Mouse (Mus musculus) liver (tissue): ENCODE results near the gene Pla2g2d.
A peak's percentile ranks its signal among the peaks of the same experiment; 100 is the strongest.

Experiments used
- DNase-seq: peaks from one replicate; pipeline ENCODE4 v3.0.0-alpha.2; 2020; ENCODE audit warnings: mixed read lengths

The Pla2g2d gene

DNA sequence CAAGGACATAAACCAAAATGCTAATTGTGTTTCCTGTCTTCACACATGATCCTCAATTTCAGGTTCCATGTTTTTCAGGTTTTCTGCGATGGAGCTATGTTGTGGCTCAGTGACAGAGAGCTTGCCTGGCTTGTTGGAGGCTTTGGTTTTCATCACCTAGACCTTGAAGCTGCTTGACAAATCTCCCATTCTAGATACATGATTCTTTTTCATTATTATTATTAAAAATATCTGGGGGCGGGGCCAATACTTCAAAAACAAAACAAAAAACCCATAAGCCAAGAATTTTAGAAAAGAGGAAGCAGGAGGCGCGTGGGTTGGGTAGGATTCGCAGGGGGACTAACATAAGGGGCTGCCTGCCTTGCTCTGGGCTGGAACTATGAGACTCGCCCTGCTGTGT is at the start of gene Pla2g2d:
Gene Pla2g2d (plus strand): TSS at position 301 of the 400 bp plus-strand sequence.
- DNase-seq: no peak

DNA sequence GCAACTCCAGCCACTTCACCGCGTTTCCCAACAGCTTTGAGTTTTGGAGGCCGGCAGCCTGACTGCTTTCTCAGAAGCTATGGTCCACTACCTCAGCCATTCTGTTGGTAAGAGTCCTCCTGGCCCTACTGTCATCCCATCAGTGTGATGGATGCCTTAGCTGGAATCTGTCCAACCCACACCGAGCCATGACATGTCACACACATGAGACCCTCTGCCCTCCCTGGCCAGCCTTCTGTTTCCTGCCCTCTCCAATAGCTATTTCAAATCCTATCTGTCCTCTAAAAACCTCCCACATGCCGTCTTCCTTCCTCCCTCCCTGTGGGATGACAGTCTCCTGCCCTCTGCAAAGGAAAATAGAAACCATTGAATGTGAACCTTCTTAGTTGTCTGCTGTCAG is 49.8 kb upstream of the Pla2g2d start:
- DNase-seq: peak; percentile 11

DNA sequence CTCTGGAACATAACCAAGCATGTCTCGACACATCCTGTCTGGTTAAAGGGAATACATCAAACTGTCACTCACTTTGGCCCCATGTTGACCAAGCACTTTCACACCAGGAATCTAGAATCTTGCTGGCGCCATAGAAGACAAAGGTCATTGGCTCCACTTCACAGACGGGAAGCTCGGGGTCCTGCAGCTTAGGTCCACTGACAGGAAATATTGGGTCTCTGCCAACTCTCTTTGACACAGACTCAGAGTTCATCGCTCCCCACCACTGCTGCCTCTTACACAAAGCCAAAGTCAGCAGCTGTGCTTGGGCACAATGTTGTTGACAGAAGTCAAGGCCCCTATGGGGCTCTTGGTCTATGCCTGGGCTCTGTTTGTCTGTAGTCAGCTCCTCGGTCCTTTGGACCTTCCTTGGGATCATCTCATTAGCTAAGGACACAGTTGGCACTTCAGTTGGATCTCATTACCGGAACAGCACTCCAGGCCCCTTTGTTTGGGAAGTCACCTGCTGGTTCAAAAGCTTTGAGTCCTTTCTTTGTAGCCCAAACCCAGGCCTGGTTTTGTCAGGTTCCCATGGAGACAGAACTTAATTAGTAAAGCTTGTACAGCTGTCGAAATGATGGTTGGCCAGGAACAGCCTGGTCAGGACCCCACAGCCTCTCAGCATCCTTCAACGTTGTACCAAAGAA is 46.4 kb upstream of the Pla2g2d start:
- peak; percentile 8 for DNase-seq

DNA sequence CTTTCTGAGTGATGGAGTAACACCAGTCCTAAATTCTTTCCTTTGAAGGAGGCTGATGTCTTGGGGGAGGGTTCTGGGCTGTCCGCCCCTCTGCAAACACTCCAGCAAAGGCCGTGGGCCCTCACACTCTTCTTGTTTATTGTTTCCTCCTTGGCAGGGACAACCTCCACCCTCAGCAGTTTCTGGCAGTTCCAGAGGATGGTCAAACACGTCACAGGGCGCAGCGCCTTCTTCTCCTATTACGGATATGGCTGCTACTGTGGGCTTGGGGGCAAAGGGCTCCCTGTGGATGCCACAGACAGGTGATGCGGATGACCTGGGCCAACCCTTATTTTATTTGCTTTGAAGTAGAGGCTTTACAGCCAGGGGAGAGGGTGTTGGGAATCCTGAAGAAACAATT is 41.4 kb upstream of the Pla2g2d start:
- DNase-seq: no peak

DNA sequence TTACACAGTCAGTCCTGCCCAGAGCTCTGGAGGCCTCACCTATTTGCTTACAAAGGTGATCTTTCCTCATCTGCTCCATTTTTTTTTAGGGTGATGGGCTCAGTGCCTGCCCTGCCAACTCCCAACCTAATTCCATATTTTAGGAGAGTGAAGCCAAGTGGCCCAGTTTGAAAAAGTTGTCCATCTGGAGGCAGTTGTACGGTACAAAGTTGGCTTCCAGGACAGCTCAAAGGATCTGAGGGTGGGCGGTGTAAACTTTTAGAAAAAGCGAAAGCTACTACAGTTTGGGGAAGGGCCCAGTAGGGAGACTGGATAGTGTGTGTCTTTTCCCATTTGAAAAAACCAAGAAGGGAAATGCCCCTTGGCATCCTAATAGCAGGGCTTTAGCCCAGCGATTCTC is 40.7 kb upstream of the Pla2g2d start:
- DNase-seq: no peak

DNA sequence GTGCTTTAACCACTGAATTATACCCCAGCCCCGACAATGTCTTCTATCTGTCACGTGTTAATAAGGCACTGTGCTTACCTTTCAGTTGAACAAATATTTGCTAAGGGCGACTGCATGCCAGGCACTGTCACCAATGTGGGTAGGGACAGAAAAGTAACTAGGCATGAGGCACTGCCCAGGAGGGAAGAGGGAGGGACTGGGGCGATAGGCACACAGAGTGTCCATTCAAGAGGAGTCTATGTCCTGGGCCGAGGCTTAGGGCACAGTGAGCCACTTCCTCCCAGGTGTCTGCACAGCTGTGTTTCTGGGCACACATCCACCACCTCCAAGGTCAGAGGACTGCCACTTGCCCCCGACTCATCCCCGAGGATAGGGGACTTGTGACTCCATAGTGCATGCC is 38.5 kb upstream of the Pla2g2d start, which contains the start of gene Ubxn10:
Gene Ubxn10 (minus strand): TSS at position 137 of the 400 bp plus-strand sequence.
- DNase-seq: no peak

DNA sequence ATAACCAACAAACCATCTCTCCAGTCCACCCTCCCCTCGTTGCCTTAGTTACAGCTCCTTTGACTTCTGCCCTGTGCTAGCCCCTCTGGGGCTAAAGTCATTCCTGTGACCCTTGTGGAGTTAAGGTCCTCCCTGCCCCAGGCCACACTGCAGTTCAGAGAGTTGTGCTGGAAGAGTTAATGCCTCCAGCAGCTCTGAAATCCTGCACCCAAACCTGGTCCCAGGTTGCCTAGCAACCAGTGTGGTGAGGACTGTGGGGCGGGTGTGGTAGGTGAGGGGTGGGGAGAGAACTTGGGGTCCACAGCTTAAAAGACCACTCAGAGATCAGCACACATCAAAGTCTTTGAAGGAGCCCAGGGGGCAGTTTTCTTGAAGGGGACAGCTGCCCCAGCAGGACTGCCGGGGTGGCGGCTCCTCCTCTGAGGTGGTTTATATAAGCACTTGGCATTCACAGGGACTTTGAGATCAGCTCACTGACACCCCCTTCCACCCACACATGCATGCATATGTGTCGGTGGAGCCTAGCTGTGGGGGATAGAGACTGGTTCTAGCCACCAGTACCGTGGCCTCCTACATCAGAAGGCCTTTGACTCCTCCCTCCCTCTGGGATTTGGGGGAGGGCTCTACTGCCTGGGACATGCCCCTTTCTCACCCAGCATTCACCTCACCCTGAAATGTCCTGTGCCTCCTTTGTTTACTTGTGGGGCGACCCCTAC is 36.2 kb upstream of the Pla2g2d start:
- DNase-seq: no peak

DNA sequence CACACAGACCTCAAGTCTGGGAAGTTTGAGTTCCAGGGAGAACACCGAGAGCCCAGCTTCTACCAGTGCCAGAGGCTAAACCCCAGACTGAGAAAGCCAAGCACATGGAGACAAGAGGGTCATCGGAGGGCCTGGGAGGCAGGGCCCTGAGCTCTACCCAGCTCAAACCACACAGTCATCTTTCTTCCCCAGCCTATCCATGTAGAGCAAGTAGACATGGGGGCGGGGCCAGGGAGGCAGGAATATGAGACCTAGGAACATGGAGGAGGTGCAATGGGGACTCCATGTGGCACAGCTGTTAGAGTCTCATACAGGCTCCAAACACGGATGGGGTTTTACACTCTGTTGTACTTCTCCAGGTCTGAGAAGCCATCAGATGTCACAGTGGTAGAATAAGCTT is 29.7 kb upstream of the Pla2g2d start:
- DNase-seq: peak; percentile 16

DNA sequence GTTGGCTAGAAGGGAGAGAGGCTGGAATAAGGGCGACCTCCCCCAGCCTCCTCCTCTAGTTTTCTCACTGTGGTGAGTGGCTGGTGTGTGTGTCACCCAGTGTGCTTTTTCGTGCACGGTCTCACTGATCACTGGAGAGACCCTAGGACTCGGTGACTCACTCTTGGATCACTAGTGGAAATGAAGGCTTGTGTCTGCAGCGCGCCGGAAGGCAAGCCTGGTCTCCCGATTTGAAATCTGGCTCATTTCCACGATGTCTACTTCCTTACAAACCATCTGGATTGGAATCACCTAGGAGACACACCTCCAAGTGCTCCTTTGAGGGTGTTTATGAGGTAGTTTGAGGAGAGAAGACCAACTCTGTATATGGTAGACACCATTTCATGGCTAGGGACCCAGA is 28.7 kb upstream of the Pla2g2d start:
- no peak for DNase-seq

DNA sequence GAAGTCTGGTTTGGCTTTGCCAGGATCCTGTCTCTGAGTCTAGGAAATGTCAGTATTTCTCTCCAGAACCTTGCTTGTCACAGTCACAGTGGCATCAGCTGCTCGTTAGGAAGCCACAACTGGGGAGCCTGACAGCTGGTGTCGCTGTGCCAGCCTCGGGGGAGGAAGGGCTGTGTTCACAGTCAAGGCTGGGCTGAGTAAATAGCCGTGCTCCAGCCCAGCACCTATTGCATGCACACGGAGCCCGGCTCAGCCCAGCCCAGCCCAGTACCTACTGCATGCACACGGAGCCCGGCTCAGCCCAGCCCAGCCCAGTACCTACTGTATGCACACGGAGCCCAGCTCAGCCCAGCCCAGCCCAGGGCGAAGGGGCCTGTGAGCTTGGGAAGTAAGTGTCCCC is 27.7 kb upstream of the Pla2g2d start:
- DNase-seq: no peak

DNA sequence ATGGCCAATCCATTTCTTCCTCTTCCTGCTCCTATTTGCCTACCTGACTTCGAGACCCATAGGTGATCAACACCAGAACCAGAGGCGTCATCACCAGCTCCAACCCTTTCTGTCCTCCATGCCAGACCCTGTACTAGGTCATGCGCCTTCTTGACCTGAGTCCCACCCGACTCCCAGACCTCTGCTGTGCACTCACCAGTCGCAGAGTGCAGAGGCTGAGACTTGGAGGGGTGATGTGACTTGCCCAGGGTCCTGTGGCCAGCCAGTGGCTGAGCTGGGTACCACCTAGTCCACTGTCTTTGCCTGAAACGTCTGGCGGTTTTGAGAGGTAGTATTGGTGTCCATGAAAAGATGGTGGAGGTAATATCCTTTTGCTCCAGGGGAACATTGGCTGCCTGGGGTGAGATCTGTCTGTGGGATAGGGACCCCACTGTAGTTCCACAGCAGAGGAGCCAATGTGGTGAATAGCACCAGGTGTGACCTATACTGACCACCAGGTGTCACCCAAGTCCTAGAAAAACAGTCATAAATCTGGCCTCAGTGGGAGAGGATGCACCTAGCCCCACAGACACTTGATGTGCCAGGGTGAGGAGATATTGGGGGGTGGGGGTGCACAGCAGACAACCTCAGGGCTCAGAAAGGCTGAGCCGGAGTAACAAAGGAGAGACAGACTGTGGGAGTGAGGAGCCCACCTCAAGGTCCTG is 27.0 kb upstream of the Pla2g2d start:
- no peak for DNase-seq

DNA sequence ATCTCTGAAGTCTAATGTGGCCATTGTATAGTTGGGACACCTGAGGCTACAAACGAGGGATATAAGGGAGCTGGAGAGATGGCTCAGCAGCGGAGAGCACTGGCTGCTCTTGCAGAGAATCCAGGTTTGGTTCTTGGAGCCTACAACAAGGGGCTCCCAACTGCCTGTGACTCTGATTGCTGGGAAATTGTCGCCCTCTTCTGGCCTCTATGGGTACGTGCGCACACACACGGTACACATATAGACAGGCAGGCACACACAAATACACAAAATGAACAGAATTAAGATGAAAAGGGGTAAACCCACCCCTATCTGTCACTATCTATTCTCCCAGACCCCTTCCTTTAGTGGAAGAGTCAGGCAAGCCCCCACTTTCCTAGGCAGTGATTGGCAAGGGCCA is 22.9 kb upstream of the Pla2g2d start:
- DNase-seq: no peak

DNA sequence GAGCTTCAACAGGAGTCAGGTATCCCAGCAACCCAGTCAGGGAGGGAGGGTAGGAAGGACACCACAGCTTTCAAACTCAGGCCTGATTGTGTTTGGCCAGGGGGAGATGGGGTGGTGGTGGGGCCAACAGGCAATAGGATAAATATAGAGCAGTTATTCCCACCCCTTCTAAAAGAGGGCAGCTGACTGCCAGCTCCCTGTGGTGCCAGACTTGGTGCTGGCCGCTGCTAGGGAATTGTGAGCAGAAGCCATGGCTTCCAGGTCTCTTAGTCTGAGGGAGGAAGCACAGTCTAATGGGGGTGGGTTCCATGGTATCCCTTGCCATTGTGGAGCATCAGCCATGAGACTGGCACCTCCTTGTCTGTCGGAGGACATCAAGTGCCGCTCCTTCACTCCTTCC is 21.9 kb upstream of the Pla2g2d start:
- DNase-seq: no peak

DNA sequence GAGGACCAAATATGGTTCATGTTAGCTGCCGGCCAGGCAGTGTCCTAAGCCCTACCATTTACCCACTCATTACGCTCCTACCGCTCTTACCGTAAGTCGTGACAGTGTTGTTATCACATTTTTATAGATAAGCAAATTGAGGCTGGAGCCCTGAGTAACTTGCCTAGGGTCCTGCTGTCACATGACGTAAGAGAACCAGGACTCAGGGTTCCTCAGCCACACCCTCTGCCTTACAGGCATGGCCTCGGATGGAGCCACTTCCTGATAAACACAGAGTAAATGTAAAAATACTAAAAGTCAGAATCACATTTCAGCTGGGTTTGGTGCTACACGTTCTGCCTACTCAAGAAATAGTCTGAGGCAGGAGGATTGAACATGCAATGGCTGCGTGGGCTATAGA is 21.1 kb upstream of the Pla2g2d start:
- DNase-seq: no peak

DNA sequence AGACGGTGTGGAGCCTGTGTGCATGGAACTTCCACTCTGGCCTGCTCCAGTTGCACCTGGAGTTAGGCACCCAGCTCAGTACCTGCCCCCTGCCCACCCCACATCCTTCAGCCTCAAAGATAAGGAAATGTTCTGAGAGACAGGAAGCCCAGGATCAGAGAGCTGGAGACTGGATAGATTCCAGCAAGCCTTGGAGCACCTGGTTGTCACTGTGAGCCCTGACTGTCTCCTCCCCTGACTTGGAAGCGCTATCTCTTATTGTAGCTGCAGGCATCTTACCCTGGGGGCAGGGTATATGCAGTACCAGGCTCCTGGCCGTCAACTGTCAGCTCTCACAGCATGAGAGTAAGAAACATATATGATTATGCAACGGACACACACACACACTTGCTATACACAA is 20.1 kb upstream of the Pla2g2d start:
- DNase-seq: no peak

DNA sequence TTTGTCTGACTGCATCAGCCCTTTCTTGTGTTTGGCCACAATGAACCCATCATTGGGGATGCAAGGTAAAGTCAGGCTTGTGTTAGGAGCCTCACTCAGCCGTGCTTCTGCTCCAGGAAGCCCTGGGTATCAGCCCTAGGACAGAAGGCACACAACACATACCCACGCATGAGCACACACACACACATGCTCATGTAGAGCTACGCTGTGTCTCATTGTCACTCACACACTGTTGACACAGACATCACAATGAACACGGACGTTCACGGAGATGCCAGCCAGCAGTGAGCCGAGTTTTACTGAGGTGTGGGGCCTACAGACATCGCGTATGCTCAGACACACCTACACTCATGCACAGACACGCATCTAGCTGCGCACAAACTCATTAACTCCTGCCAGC is 19.6 kb upstream of the Pla2g2d start:
- no peak for DNase-seq

DNA sequence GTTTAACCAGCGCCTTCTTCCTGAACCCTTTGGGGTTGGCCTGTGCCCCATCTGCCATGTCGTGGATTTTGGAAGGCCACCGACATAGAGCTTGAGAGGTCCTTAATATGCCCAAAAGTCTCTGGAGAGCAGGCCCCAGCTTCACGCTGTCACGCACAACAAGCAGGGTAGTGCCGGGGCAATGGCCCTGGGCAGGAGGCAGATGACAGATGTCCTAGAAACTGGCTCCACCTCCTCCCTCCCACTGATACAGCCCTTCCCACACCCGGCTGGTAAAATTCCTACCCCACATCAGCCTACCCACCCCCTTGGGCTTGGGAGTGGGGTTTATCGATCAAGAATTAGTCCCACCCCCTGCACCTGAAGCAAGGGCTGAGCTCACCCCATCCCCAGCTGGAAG is 18.1 kb upstream of the Pla2g2d start, which contains the start of gene Pla2g2f:
Gene Pla2g2f (minus strand): TSS at position 211 of the 400 bp plus-strand sequence.
- no peak for DNase-seq

DNA sequence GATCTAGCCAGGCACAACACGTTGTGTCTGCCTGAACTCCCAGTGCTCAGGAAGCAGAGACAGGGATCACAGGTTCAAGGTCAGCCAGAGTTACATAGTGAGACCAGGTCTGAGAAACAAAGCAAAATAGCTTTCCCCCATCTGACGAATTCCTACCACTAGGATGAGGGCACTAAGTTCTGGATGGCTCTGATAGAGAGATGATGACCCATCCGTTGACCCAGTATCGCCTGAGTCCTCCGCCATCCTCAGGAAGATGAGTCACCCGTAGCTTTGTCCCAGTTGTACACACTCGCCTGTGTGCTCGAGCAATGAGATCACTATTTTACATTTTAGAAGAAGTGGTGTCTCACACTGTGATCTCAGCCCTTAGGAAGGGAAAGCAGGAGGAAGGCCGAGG is 13.3 kb upstream of the Pla2g2d start:
- DNase-seq: no peak

DNA sequence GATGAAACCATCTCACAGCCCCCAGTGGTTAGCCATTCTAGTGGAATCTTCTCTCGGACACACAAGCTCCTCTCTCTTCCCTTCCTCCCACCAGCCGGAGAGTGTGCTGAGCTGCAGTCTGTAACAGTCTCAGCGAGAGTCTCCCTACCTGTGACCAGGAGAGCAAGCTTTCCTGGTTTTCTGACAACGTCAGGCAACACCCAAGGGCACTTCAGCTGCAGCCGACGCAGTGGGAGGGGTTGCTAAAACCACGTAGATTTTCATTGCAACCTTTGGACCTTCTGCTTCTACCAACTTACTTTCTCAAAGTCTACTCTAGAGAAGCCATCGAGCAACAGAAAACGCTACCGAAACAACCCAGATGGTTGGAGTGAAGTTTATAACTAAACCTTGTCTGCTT is 3.6 kb upstream of the Pla2g2d start:
- no peak for DNase-seq

DNA sequence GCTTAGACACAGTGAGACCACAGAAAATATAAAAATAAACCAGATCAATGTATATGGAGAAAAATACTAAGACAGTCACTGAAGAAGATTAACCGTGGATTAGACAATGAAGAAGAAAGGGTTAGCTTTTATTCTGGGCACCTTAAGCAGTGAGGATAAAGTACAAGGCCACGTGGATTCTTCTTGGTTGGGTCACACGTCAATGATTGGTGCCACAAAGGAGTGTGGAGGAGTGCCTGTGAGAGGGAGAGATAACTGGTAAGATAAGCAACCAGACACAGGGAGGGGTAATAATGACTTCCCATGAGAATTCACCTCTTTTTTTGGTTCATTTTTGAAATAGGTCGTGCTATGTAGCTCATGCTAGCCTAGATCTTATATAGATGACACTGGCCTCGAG is 3.1 kb upstream of the Pla2g2d start:
- no peak for DNase-seq

DNA sequence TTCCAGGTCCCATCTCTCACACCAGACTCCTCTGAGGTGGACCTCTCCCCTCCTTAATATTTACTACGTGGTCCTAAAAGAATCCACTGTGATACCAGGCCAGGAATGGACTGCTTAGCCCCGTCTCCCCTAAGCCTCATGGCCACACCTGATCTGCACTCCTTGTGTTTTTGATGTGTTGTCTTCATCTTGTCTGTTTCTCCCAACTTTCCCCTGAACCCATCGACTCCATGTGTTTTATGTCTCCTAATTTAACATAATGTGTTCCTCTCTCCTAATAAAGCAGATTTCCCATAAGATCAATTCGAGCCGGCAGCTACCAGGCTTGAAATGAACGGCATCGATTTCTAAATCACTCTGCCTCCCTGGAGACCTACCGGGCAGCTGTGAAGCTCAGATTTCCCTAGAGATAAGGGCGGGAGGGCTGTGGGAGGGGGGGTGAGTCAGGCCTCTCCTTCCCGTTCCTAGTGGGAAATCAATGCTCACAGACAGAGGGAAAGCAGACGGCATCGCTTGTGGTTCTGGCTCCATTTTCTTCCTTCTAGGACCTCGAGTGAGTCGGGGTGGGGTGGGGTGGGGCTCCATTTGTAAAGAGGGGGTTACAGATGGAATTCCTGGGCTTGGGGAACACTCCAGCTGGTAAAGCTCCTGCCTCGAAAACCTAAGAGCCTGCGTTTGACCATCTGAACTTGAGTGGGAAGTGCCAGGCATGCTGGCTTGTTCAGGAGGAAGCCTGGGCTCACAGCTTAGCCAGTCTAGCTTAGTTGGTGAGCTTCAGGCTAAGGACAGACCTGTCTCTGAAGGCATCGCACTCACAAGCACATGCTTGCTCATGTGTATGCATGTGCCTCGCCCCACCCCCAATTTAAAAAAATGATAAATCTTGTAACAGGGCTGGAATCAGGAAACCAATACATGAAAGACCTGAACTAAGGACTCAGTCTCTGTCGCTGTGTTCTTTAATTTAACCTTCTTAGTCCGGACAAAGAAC is 2.2 kb downstream of the Pla2g2d start:
- DNase-seq: no peak

DNA sequence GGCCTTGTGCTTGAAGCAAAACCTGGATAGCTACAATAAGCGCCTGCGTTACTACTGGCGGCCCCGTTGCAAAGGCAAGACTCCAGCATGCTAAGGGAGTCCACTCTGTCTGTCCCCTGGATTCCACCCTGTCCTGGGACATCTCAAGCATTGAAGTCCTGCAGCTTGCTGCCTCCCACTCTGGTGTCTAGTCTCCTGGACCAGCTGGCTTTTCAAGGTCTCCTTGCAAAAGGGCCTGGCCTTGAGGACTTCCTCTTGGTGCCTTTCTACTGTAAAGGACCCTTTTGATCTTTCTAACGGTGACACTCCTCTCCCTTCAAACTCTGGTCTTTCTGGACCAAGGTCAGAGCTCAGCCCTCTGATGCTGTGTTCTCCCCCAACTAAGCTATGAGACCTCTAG is 4.8 kb downstream of the Pla2g2d start:
- DNase-seq: no peak

DNA sequence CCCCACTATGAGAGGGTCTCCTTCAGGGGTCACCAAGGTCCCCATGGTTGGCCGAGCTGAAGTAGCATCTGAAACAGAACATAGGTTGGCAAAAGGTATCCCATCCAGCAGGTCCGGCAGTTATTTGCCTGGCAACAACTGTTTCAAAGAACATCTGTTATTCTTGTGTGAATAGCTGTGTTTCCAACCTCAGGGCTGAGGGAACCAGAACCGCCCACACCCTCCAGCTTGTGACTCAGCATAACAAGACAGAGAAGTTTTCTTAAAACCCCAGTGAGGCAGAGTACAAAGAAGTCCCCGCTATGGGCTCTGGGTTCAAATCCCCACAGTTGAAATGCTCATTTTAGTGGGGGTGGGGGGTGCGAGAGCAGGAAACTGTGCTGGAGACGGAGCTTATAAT is 6.6 kb downstream of the Pla2g2d start:
- DNase-seq: no peak
